Mouse (Mus musculus): Measurements from ENCODE around the gene Hspa14.

DNA sequence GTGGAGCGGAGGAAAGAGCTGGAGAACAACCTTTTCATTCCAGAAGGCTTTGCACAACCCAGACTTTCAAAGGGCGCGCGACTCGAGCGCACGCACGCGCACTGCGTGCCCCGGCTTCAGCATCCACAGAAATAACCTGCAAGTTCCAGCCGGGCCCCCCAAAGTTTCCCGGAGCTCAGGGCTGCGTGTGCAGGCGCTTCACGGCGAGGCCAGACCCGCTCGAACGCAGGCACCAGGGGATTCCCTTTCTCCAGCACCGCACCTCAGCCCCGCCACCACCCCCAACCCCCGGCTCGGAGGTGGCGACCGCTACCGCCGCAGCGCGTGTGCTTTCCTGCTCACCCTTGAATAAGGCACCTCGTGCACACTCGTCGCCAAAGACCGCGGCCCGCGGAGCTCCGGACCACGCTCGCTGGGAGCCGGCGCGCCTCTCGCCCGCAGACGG, 38.2 kb downstream of the Hspa14 start:
- TF ChIP-seq CTCF (IDR thresholded peaks at IDR 0.05; ENCODE audit: borderline replicate concordance, insufficient read depth, low read depth, low read length) (no peak), POLR2A (IDR thresholded peaks at IDR 0.05; ENCODE audit: borderline replicate concordance, insufficient read depth, low read length) (no peak)

Data from cerebellum, adult 2 months (tissue).